Mouse (Mus musculus): Measurements from ENCODE around the gene Nr2c2. TPM values are rescaled to one million over a fixed set of nuclear protein-coding genes. Genes with fewer than 3 reads are reported as not detected.

Gene Nr2c2
- polyA plus RNA-seq, 1 experiment from 2014 or later = 17.8 TPM

DNA sequence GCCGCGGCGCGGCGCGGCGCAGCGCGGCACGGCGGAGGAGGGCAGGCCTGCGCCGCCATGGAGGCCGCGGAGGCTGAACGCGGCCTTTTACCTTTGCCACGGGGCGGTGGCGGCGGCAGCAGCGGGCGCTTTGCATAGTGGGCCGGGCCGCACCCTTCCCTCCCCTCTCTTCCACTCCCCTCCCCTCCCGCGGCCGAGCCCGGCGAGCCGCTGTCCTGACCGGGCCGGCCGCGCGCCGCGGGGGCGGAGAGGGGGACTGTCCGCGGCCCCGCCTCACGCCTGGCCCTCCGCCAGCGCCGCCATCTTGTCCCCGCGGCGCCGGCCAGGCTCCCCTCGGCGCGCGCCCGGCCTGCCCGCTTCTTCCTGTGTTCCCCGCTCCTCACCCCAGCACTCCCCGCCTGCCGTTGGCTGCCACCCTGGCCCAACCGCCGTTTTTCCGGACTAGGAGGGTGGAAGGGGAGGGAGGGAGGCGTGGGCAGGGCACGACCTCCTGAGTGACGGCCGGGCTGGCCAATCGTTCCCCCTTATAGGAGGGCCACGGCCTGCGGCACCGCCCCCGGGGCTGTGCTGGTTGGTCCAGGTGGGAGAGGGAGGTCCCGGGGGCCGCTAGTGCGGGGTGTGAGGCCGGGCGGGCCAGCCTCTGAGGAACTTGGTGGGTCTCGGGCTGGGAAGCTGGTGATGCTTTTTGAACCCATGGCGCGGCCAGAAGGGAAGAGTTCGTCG lies 738 bp downstream of the Nr2c2 start:
- peak; percentile 98 for ATAC-seq (replicated peaks; ENCODE audit: low FRiP score)
- Histone ChIP-seq H3K9me3 (ENCODE audit: control insufficient read depth, low read length) (no peaks in the 10 kb centered on the region), H3K4me2 (peak overlapping the region; percentile 66), H3K4me1 (replicated peaks; ENCODE audit: control insufficient read depth, insufficient read depth, low read length) (peaks cover 22% of the 10 kb centered on the region), H3K4me3 (ENCODE audit: low read depth, low read length) (peak overlapping the region; percentile 98), H3K36me3 (ENCODE audit: control insufficient read depth, insufficient read depth, low read length) (no peaks in the 10 kb centered on the region), H3K27me3 (replicated peaks; ENCODE audit: control insufficient read depth, insufficient read depth, low read length) (no peaks in the 10 kb centered on the region), H3K27ac (ENCODE audit: low read depth, low read length) (peak overlapping the region; percentile 99), H3K9ac (ENCODE audit: low read depth, low read length) (peak overlapping the region; percentile 98)
- 1% methylated on average over 69 of the region's 81 CpGs for WGBS
- peak; percentile 100 for DNase-seq (ENCODE audit: low spot score)

DNA sequence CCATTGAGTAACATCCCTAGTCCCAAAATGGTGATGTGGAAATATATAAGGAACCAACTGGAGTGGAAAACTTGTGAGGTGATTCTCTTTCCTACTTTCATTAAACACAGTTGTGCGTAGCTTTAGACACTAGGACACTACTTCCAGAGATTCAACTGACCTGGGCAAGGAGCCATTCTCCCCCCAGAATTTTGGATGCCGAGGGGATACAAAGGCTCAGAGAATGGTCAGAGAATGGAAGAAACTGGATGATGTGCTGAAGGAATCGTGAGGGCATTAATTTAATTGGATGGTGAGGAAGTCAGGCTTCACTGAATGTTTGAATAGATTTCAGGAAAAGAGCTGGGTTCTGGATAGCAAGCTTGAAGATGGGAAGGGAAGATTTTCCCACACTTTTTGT lies 1.5 kb downstream of the Nr2c2 start:
- DNase-seq (ENCODE audit: low spot score) = no peak
- WGBS = 46% methylated on average over 3 of the region's 3 CpGs
- Histone ChIP-seq H3K4me1 (replicated peaks; ENCODE audit: control insufficient read depth, insufficient read depth, low read length) (peaks cover 22% of the 10 kb centered on the region), H3K9me3 (ENCODE audit: control insufficient read depth, low read length) (no peaks in the 10 kb centered on the region), H3K9ac (ENCODE audit: low read depth, low read length) (peak overlapping the region; percentile 98), H3K4me2 (peak overlapping the region; percentile 66), H3K27me3 (replicated peaks; ENCODE audit: control insufficient read depth, insufficient read depth, low read length) (no peaks in the 10 kb centered on the region), H3K4me3 (ENCODE audit: low read depth, low read length) (peak overlapping the region; percentile 98), H3K36me3 (ENCODE audit: control insufficient read depth, insufficient read depth, low read length) (no peaks in the 10 kb centered on the region), H3K27ac (ENCODE audit: low read depth, low read length) (peak overlapping the region; percentile 99; the same call in 1 of the 2 replicates)
- ATAC-seq (replicated peaks; ENCODE audit: low FRiP score) = no peak

DNA sequence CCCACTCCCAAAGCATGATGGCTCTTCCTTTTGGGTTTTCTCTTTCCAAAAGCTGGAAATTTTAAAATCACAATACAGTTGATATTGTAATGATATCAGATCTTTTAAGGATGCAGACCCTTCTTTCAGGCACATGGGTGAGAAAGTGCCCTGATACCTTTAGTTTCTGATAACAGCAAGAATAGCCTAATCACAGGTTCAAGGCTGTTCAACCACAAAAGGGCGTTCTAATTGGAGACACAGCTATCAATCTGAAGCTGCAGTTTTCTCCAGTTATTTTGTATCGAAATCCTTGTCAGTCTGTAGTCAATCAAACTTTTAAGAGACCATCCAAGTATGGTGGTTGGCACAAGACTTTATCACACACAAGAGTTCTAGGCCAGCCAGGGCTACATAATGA lies 2.7 kb downstream of the Nr2c2 start:
- Histone ChIP-seq H3K9me3 (ENCODE audit: control insufficient read depth, low read length) (no peaks in the 10 kb centered on the region), H3K9ac (ENCODE audit: low read depth, low read length) (no peak overlapping the region), H3K27ac (ENCODE audit: low read depth, low read length) (no peak overlapping the region), H3K4me2 (peak overlapping the region; percentile 15), H3K27me3 (replicated peaks; ENCODE audit: control insufficient read depth, insufficient read depth, low read length) (no peaks in the 10 kb centered on the region), H3K36me3 (ENCODE audit: control insufficient read depth, insufficient read depth, low read length) (no peaks in the 10 kb centered on the region), H3K4me1 (replicated peaks; ENCODE audit: control insufficient read depth, insufficient read depth, low read length) (peaks cover 22% of the 10 kb centered on the region), H3K4me3 (ENCODE audit: low read depth, low read length) (no peak overlapping the region)
- no peak for ATAC-seq (replicated peaks; ENCODE audit: low FRiP score)
- no peak for DNase-seq (ENCODE audit: low spot score)
- WGBS = 50% methylated on average over 2 of the region's 2 CpGs

DNA sequence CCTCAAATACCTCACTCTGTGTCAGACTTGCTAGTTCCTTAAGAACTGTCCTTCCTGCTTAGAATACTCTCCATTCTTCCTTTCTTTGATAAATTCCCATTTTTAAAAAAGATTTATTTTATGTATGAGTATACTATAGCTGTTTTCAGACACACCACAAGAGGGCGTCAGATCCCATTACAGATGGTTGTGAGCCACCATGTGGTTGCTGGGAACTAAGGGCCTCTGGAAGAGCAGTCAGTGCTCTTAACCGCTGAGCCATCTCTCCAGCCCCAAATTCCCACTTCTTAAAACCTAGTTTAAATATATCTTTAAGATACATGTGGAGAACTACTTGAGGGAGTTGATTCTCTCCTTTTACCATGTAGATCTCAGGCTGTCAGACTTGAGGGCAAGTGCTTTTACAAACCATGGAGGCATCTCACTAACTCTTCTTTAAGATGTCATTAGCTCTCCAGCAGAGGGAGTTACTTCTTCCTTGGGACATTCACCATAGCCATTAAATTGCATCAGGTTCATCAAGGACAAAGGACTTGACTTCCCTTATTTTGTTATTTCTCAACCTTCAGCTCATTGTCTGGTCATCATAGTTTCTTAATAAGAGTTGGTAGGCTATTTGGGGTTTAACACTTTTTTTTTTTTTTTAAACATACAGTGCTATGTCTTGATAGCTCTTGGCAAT lies 9.6 kb downstream of the Nr2c2 start:
- H3K27ac ChIP-seq (ENCODE audit: low read depth, low read length) = no peak overlapping the region
- H3K27me3 ChIP-seq (replicated peaks; ENCODE audit: control insufficient read depth, insufficient read depth, low read length) = no peaks in the 10 kb centered on the region
- ATAC-seq (replicated peaks; ENCODE audit: low FRiP score) (no peak), DNase-seq (ENCODE audit: low spot score) (no peak)
- H3K4me1 ChIP-seq (replicated peaks; ENCODE audit: control insufficient read depth, insufficient read depth, low read length) = no peaks in the 10 kb centered on the region; the same call in 1 of the 2 replicates
- no peaks in the 10 kb centered on the region for H3K9me3 ChIP-seq (ENCODE audit: control insufficient read depth, low read length)
- WGBS = 63% methylated on average over 2 of the region's 2 CpGs
- no peak overlapping the region for H3K4me2 ChIP-seq
- no peaks in the 10 kb centered on the region for H3K36me3 ChIP-seq (ENCODE audit: control insufficient read depth, insufficient read depth, low read length)
- no peak overlapping the region for H3K4me3 ChIP-seq (ENCODE audit: low read depth, low read length)
- H3K9ac ChIP-seq (ENCODE audit: low read depth, low read length) = no peak overlapping the region

DNA sequence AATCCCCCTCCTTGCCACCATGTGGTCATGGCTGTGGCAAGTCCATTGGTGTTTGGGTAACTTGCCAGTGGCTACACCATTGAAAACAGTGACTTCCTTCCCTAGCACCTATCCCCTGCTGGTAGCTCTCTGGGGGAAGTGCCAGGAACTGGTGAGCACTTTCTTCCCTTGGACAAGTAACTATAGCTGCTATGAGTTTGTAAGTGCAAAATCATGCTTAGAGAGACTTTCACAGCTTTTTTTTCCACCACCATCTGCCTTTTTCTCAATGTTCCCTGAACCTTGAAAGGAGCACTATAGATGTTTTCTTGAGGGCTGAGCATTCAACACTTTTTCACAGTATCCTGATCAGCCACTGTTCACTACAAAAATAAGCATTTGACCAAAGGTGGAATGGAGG lies 33.4 kb downstream of the Nr2c2 start:
- Histone ChIP-seq H3K27ac (ENCODE audit: low read depth, low read length) (no peak overlapping the region), H3K9me3 (ENCODE audit: control insufficient read depth, low read length) (no peaks in the 10 kb centered on the region), H3K4me2 (no peak overlapping the region), H3K4me3 (ENCODE audit: low read depth, low read length) (no peak overlapping the region), H3K27me3 (replicated peaks; ENCODE audit: control insufficient read depth, insufficient read depth, low read length) (no peaks in the 10 kb centered on the region), H3K36me3 (ENCODE audit: control insufficient read depth, insufficient read depth, low read length) (no peaks in the 10 kb centered on the region; the same call in 1 of the 2 replicates), H3K9ac (ENCODE audit: low read depth, low read length) (no peak overlapping the region), H3K4me1 (replicated peaks; ENCODE audit: control insufficient read depth, insufficient read depth, low read length) (no peaks in the 10 kb centered on the region)
- ATAC-seq (replicated peaks; ENCODE audit: low FRiP score) (no peak), DNase-seq (ENCODE audit: low spot score) (no peak)

DNA sequence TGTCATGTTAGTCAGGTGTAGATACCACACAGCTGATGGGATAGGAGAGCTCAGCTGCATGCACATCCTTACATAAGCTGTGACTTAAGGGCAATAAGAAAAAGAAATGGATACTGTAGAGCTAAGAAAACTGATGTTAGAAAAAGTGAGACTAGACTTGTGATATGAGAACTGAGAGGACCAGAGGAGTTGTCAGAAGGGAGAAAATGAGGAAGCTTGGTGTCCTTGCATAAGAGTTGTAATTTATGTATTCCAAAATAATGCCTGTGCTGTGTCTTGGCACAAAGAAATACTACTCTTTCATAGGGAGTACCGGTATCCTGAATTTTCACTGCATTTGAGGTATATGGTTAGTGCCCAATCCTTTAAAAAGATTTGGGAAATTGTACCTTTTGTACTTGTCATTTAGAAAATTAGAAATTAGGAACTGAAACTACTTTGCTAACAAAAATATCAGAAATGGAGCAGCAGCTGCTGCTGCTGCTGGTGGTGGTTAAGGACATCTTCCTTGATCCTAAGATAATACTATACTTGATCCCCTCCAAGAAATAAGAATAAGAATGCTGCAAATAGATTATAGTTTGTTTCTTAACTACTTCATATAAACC lies 35.8 kb downstream of the Nr2c2 start:
- Histone ChIP-seq H3K4me2 (no peak overlapping the region), H3K27me3 (replicated peaks; ENCODE audit: control insufficient read depth, insufficient read depth, low read length) (no peaks in the 10 kb centered on the region), H3K4me1 (replicated peaks; ENCODE audit: control insufficient read depth, insufficient read depth, low read length) (peaks cover 7% of the 10 kb centered on the region), H3K4me3 (ENCODE audit: low read depth, low read length) (no peak overlapping the region), H3K27ac (ENCODE audit: low read depth, low read length) (no peak overlapping the region), H3K36me3 (ENCODE audit: control insufficient read depth, insufficient read depth, low read length) (no peaks in the 10 kb centered on the region; the same call in 1 of the 2 replicates), H3K9ac (ENCODE audit: low read depth, low read length) (no peak overlapping the region), H3K9me3 (ENCODE audit: control insufficient read depth, low read length) (no peaks in the 10 kb centered on the region)
- DNase-seq (ENCODE audit: low spot score) = no peak
- ATAC-seq (replicated peaks; ENCODE audit: low FRiP score) = no peak
- WGBS = 91% methylated on average over 1 of the region's 1 CpGs

DNA sequence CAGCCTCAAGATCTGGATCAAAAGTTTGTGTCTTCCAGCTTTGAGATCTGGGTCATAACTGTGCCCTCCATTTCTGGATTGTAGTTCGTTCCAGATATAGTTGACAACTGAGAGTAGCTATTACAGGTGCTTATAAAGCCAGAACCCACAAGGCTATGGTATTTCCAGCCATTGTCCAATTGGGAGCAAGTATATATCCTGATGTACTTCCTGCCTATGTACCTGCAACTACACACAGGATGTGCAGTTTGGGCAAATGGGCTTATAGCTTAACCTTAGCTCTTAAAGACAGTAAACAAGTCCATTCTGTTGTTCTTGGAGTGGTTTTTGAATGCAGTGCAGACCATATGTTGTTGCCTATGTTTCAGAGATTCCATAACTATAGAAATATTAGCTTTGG lies 40.3 kb downstream of the Nr2c2 start:
- Histone ChIP-seq H3K4me2 (no peak overlapping the region), H3K4me3 (ENCODE audit: low read depth, low read length) (no peak overlapping the region), H3K36me3 (ENCODE audit: control insufficient read depth, insufficient read depth, low read length) (peaks cover 2% of the 10 kb centered on the region; the same call in 1 of the 2 replicates), H3K4me1 (replicated peaks; ENCODE audit: control insufficient read depth, insufficient read depth, low read length) (peaks cover 14% of the 10 kb centered on the region), H3K27ac (ENCODE audit: low read depth, low read length) (no peak overlapping the region), H3K9ac (ENCODE audit: low read depth, low read length) (no peak overlapping the region), H3K9me3 (ENCODE audit: control insufficient read depth, low read length) (no peaks in the 10 kb centered on the region), H3K27me3 (replicated peaks; ENCODE audit: control insufficient read depth, insufficient read depth, low read length) (no peaks in the 10 kb centered on the region)
- no peak for ATAC-seq (replicated peaks; ENCODE audit: low FRiP score)
- 92% methylated on average over 1 of the region's 1 CpGs for WGBS
- no peak for DNase-seq (ENCODE audit: low spot score)

DNA sequence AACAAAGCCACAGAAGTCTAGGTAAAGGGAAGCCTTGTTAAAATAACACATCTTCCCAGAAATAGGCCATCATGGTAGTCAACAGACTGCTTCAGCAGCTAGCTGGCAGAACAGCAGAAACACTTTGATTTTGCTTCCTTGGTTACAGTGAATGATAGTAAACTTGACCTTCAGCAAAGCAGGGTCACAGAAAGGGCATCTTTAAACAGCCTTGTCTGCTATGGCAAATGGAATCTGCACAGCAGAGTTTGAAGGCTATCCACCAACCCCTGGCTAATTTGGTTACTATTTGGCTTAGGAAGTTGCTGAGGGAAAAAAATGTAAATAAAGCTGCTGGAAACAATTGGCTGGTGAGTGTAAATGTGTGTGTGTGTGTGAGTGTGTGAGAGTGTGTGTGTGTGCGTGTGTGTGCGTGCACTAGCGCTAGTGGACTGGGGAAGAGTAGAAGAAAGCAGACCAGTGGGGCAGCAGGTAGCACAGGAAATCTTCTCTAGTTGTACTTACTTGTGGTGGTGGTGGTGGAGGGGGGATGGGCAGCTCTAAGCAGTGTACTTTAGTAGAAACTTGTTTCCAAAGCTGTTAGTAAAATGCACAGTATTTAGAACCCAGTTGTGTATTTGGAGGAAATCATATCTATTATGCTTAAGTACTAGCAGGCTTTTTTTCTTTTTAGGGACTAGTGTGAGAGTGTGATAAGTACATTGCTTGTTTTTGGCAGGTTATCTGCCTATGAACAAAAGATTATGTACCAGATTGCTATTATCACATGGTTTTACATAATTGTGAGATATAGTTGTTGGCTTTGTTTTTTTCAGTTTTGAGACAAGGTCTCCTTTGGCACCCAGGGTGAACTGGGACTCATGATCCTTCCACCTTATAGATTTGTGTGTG lies 41.1 kb downstream of the Nr2c2 start:
- 80% methylated on average over 3 of the region's 3 CpGs for WGBS
- Histone ChIP-seq H3K36me3 (ENCODE audit: control insufficient read depth, insufficient read depth, low read length) (peaks cover 2% of the 10 kb centered on the region; the same call in 1 of the 2 replicates), H3K27me3 (replicated peaks; ENCODE audit: control insufficient read depth, insufficient read depth, low read length) (no peaks in the 10 kb centered on the region), H3K4me3 (ENCODE audit: low read depth, low read length) (no peak overlapping the region), H3K4me1 (replicated peaks; ENCODE audit: control insufficient read depth, insufficient read depth, low read length) (peaks cover 14% of the 10 kb centered on the region), H3K27ac (ENCODE audit: low read depth, low read length) (no peak overlapping the region), H3K9ac (ENCODE audit: low read depth, low read length) (no peak overlapping the region), H3K4me2 (no peak overlapping the region), H3K9me3 (ENCODE audit: control insufficient read depth, low read length) (no peaks in the 10 kb centered on the region)
- ATAC-seq (replicated peaks; ENCODE audit: low FRiP score) (no peak), DNase-seq (ENCODE audit: low spot score) (no peak)
